Mouse (Mus musculus) hindbrain, embryonic 15.5 days (tissue): ENCODE results near the gene Ilf3. TPM values are rescaled to one million over a fixed set of nuclear protein-coding genes. Genes with fewer than 3 reads are reported as not detected.
"Not testable (repeated sequence)": the region's sequence is repeated elsewhere in the genome, so short reads cannot be mapped to it uniquely, and the experiment has no call there.

Source experiments
- ATAC-seq: fragments of 200-750 bp; cut with Nextera tagmentation; 2 replicates; pipeline ENCODE4 v1.8.0; 2017; ENCODE audit warnings: low read depth, moderate number of reproducible peaks, moderate TSS enrichment; ENCODE audit not compliant: low FRiP score
- H3K27ac ChIP-seq: fragments of 300-500 bp; sonication (generic); replicated peaks from 2 replicates; pipeline ENCODE4 v1.5.1; 2015; ENCODE audit warnings: mild to moderate bottlenecking, inconsistent platforms
- H3K27me3 ChIP-seq: fragments of 300-500 bp; sonication (generic); 2 replicates; pipeline ENCODE4 v1.6.1; 2015; ENCODE audit warnings: control low read depth, inconsistent platforms
- H3K36me3 ChIP-seq: fragments of 300-500 bp; sonication (generic); 2 replicates; pipeline ENCODE4 v1.6.1; 2015; ENCODE audit warnings: control low read depth, inconsistent platforms
- H3K4me1 ChIP-seq: fragments of 300-500 bp; sonication (generic); replicated peaks from 2 replicates; pipeline ENCODE4 v1.6.1; 2015; ENCODE audit warnings: control low read depth, inconsistent platforms
- H3K4me2 ChIP-seq: fragments of 300-500 bp; sonication (generic); 2 replicates; pipeline ENCODE4 v1.6.1; 2015; ENCODE audit warnings: moderate library complexity, mild to moderate bottlenecking, inconsistent platforms
- H3K4me3 ChIP-seq: fragments of 300-500 bp; sonication (generic); 2 replicates; pipeline ENCODE4 v1.5.1; 2015; ENCODE audit warnings: mild to moderate bottlenecking, inconsistent platforms
- H3K9ac ChIP-seq: fragments of 300-500 bp; sonication (generic); 2 replicates; pipeline ENCODE4 v1.6.1; 2015; ENCODE audit warnings: inconsistent platforms
- H3K9me3 ChIP-seq: fragments of 300-500 bp; sonication (generic); 2 replicates; pipeline ENCODE4 v1.6.1; 2016; ENCODE audit warnings: control low read depth, inconsistent platforms
- WGBS: fragments of 180-500 bp; shearing (Covaris S2); methylation state at CpG from one replicate; pipeline ENCODE4 v1.1.7; 2015; 5-methylcytosine and 5-hydroxymethylcytosine counted together
- polyA plus RNA-seq: library from polyadenylated mRNA; unstranded; fragments of >200 nt; fragmentation: Nextera tagmentation; extraction: Ambion mirVana; gene quantifications from 2 replicates; pipeline ENCODE4 v1.2.1, GENCODE M21; 2015

The Ilf3 gene
- 209 and 215 TPM in 2 replicates for polyA plus RNA-seq

DNA sequence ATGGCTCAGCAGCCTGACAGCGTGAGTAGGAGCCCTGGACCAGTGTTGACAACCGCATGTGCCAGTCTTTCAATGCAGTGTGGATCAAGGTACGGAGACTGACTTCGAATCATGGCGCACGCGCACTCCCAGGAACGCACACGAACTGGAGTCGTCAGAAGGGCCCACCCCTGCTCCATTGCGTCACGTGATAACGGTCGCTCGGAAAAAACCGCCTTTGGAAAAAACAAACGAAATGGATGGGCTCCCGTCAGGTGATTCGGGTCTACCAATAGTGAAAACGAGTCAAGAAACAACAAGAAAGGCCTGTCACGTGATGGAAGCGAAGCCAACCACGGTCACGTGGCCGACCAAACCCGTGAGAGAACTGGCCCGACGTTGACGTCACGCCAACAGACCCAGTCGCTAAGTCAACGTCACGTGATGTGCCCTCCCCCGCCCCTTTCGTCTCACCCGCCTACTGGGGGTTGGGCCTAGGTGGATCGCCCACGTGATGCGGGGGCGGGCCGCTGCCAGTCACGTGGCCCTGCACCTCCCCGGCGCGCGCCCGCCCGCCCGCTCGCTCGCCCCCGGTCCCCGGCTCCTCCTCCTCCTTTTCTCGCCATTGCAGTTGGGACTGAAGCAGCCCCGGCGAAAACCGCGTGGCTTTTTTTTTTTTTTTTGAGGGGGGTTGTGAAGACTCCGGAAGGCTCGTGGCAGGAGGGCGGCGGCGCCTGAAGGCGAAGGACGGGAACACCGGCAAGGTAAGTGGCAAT, at the start of gene Ilf3:
Ilf3 (plus strand) TSS at position 515 of the 755 bp plus-strand sequence.
- H3K9ac ChIP-seq: peak within 1 kb of the TSS; percentile 66
- H3K9me3 ChIP-seq: no peaks in the 10 kb centered on the region
- H3K36me3 ChIP-seq: no peaks in the 10 kb centered on the region
- WGBS: under 1% methylated on average over 61 of the region's 66 CpGs
- peak within 1 kb of the TSS; percentile 94 for H3K4me2 ChIP-seq
- ATAC-seq: peak; percentile 93
- H3K27ac ChIP-seq: peak within 1 kb of the TSS; percentile 91
- H3K4me3 ChIP-seq: peak within 1 kb of the TSS; percentile 55
- peaks cover 41% of the 10 kb centered on the region for H3K4me1 ChIP-seq
- H3K27me3 ChIP-seq: peaks cover 4% of the 10 kb centered on the region; the same call in 1 of the 2 replicates

DNA sequence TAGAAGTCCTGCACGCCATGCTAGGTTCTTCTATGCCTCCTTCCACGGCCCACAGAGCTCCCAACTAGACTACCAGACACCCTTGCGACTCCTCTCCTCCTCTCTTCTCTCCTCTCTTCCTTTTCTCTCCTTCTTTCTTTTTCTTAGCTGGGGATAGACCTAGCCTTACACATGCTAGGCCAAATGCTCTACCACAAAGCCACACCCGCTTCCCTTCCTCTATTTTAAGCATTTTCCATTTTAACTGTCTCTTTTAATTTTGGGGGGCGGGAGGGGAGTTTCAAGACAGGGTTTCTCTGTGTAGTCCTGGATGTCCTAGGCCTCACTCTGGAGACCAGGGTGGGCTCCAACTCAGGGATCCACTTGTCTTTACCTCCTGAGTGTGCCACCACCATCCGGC, 48.9 kb upstream of the Ilf3 start:
- H3K9ac ChIP-seq: no peak overlapping the region
- no peaks in the 10 kb centered on the region for H3K36me3 ChIP-seq
- no peaks in the 10 kb centered on the region for H3K27me3 ChIP-seq
- no peak overlapping the region for H3K4me3 ChIP-seq
- no peak overlapping the region for H3K27ac ChIP-seq
- ATAC-seq: no peak
- no peak overlapping the region for H3K4me2 ChIP-seq
- no peaks in the 10 kb centered on the region for H3K9me3 ChIP-seq
- H3K4me1 ChIP-seq: peaks cover 23% of the 10 kb centered on the region
- 92% methylated on average over 6 of the region's 6 CpGs for WGBS

DNA sequence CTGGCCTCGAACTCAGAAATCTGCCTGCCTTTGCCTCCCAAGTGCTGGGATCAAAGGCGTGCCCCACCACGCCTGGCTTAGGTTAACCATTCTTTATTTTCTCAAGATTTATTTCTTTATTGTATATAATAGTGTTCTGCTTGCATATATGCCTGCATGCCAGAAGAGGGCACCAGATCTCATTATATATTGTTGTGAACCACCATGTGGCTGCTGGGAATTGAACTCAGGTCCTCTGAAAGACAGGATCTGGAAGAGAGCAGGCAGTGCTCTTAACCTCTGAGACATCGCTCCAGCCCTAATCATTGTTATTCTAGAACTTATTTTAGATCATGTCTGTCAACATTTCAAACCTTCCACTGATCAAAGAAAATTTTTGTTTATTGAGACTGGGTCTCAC, 48.2 kb upstream of the Ilf3 start:
- Histone ChIP-seq H3K27me3 (no peaks in the 10 kb centered on the region), H3K9ac (no peak overlapping the region), H3K4me1 (peaks cover 23% of the 10 kb centered on the region), H3K4me3 (no peak overlapping the region), H3K9me3 (no peaks in the 10 kb centered on the region), H3K36me3 (no peaks in the 10 kb centered on the region), H3K27ac (no peak overlapping the region), H3K4me2 (no peak overlapping the region)
- no peak for ATAC-seq
- 91% methylated on average over 4 of the region's 4 CpGs for WGBS

DNA sequence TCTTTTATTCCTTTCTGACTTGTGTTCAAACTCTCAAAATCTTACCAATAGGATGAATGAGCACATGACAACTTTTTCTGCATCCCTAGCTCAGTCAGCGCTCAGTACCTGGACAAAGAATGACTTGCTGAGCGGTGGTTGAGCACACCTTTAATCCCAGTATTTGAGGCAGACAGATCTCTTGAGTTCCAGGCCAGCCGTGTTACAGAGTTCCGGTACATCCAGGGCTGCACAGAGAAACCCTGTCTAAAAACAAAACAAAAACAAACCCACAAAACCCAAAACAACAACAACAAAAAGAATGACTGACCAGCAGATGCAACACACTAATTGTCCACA, 47.4 kb upstream of the Ilf3 start:
- Histone ChIP-seq H3K27me3 (no peaks in the 10 kb centered on the region), H3K4me1 (peaks cover 23% of the 10 kb centered on the region), H3K4me3 (peak overlapping the region; percentile 71), H3K9me3 (no peaks in the 10 kb centered on the region), H3K27ac (0 out of 2 replicates have a peak overlapping the region, but pooled peaks have one; percentile 64), H3K36me3 (no peaks in the 10 kb centered on the region), H3K9ac (no peak overlapping the region), H3K4me2 (peak overlapping the region; percentile 97)
- ATAC-seq: peak; percentile 63; the same call in 1 of the 2 replicates
- 34% methylated on average over 4 of the region's 4 CpGs for WGBS

DNA sequence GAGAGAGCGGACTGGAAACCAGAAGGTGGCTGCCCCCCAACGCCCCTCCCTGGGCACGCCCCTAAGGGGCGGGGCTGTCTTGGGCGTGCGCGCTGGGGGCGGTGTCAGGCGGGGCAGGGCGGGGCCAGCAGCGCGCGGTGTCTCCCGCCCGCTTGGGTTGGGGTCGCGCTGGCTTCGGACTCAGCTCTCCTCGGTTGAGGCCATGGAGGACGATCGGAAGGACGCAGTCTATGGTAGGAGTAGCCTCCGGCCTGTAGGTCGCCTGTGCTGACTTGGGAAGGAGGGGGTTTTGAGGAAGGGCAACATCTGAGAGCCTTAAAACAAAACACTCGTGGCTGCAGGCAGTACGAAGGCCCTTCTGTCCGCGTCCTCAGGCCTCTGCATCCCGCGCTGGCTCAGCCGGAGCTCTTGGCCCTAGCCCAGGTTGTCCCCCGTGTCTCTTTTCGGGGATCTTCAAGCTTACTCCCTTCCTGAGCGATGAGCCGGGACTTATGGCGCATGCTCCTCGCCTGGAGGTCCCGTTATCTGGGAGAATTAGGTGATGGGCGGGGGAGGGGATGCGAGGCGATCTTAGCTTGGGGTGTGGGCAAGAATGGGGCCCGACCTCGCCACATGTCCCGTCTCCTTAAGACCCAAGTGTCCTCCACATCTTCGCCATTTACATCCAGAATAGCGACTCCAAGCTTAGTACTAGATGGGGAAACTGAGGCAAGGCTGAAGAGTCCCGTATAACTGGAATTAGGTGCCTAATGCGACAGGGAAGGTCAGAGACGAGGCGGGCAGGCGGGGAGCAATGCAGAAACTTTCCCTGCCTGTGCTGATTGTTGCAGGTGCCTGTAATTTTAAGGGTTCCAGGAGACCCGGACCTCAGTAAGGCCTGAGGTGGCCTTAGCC, 46.8 kb upstream of the Ilf3 start, which contains the start of gene Slc44a2:
Slc44a2 (plus strand) TSS at position 80 of the 894 bp plus-strand sequence.
- ATAC-seq: peak; percentile 92
- Histone ChIP-seq H3K4me1 (peaks cover 23% of the 10 kb centered on the region), H3K4me2 (peak within 1 kb of the TSS; percentile 97), H3K27me3 (no peaks in the 10 kb centered on the region), H3K27ac (peak within 1 kb of the TSS; percentile 64), H3K4me3 (peak within 1 kb of the TSS; percentile 71), H3K9me3 (no peaks in the 10 kb centered on the region), H3K9ac (peak within 1 kb of the TSS; percentile 69), H3K36me3 (no peaks in the 10 kb centered on the region)
- whole genome bisulfite sequencing: under 1% methylated on average over 52 of the region's 52 CpGs

DNA sequence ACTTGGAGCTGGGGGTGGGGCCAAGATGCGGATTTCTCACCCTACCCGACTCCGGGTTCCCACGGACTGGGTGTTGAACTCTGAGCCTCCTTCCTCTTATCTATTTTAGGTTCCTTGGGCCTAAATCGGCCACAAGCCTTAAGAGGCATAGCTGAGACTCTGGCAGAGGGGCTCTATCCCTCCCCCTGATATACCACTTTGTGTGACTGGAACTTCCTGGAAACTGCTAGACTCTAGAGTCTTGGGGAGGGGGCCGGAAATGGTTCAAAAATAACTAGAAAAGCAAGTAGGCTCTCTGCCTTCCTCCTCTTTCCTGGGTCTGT, 46.2 kb upstream of the Ilf3 start:
- Histone ChIP-seq H3K4me1 (peaks cover 23% of the 10 kb centered on the region), H3K36me3 (no peaks in the 10 kb centered on the region), H3K4me3 (peak overlapping the region; percentile 71), H3K4me2 (peak overlapping the region; percentile 97), H3K27ac (peak overlapping the region; percentile 64; the same call in 1 of the 2 replicates), H3K9ac (peak overlapping the region; percentile 69), H3K9me3 (no peaks in the 10 kb centered on the region), H3K27me3 (no peaks in the 10 kb centered on the region)
- peak; percentile 6; the same call in 1 of the 2 replicates for ATAC-seq
- 17% methylated on average over 6 of the region's 6 CpGs for WGBS

DNA sequence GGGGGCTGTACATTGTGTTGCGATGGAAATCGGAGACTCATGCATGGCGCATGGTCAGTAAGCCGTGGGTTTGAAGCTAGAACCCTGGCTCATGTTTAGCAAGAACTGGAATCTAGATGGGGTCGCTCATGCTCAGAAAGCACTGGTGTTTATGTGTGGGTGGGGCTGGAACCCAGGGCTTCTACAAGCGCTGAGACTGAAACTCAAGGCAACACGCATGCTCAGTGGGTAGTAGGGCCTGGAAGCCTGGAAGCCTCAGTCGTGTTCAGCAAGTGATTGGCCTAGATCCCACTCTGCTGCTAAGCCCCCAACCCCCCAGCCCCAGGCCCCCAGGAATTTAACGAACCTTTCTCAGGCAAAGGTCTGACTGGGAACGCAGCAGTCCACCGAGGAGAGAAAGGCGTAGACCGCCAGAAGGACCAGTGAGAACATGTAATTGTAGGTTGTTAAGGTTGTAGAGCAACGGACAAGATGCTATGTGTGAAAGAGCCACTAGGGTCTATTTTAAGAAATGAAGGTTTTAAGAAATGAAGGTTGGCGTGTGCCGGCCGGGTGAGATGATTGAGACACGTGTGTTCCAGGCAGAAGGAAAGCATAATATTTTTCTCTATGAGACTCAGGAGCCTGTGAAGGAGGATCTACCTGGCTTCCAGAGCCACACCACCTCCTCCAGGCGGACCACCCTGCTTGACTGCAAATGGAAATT, 45.3 kb upstream of the Ilf3 start:
- 77% methylated on average over 19 of the region's 19 CpGs for WGBS
- Histone ChIP-seq H3K4me2 (peak overlapping the region; percentile 97), H3K9me3 (no peaks in the 10 kb centered on the region), H3K27ac (no peak overlapping the region), H3K4me3 (no peak overlapping the region), H3K4me1 (peaks cover 23% of the 10 kb centered on the region), H3K9ac (no peak overlapping the region), H3K27me3 (no peaks in the 10 kb centered on the region), H3K36me3 (no peaks in the 10 kb centered on the region)
- ATAC-seq: no peak

DNA sequence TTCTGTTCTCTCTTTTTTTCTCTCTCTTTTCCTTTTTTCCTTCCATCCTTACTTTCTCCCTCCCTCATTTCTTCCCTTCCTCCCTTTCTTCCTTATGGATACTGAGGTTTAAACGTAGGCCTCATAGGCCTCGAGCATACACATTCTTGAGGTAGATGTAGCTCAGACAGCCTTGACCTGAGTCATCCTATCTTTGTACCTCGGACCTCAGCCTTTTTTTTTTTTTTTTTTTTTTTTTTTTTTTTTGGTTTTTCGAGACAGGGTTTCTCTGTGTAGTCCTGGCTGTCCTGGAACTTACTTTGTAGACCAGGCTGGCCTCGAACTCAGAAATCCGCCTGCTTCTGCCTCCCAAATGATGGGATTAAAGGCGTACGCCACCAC, 44.8 kb upstream of the Ilf3 start:
- H3K9me3 ChIP-seq, ATAC-seq, H3K9ac ChIP-seq, H3K36me3 ChIP-seq, H3K27ac ChIP-seq, H3K4me3 ChIP-seq, H3K4me2 ChIP-seq, H3K27me3 ChIP-seq: not testable (repeated sequence)
- peaks cover 23% of the 10 kb centered on the region for H3K4me1 ChIP-seq
- WGBS: 91% methylated on average over 8 of the region's 8 CpGs

DNA sequence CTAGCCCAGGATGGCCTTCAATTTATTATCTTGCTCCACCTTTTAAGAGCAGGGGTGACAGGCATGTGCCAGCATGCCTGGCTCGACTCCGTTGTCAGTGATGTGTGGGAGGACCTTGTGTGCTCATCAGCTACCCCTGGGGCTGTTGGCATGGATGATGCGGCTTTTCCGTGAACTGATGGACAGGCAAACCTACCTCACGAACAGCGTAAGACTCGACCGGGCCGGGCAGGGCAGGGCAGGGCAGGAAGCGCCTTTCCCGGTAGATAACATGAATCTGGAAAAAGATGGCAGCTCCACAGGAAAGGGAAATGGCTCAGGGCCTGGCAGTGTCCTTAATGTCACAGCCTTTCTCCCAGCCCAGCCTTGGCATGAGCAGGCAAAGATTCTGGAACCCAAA, 43.4 kb upstream of the Ilf3 start:
- 91% methylated on average over 11 of the region's 11 CpGs for WGBS
- H3K4me1 ChIP-seq: peaks cover 23% of the 10 kb centered on the region
- no peaks in the 10 kb centered on the region for H3K27me3 ChIP-seq
- H3K27ac ChIP-seq: no peak overlapping the region
- H3K4me2 ChIP-seq: no peak overlapping the region
- no peak overlapping the region for H3K4me3 ChIP-seq
- H3K9me3 ChIP-seq: no peaks in the 10 kb centered on the region
- no peak overlapping the region for H3K9ac ChIP-seq
- no peak for ATAC-seq
- H3K36me3 ChIP-seq: no peaks in the 10 kb centered on the region

DNA sequence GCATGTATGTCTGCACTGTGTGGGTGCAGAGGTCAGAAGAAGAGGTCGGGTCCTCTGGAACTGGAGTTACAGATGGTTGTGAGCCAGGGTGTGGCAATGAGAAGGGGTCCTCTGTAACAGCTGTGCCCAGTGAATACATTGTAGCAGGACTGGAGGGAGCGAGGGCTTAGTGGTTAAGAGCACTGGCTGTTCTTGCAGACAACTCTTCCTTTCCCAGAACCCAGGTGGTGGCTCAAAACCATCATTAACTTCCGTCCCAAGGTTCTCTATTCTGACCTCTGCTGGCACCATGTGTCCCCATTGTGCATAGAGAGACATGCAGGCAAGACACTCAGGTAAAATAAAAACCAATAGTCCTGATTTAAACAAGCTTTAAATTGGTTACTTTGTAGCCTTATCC, 40.1 kb upstream of the Ilf3 start:
- no peak for ATAC-seq
- no peaks in the 10 kb centered on the region for H3K27me3 ChIP-seq
- no peak overlapping the region for H3K27ac ChIP-seq
- H3K9ac ChIP-seq: no peak overlapping the region
- no peaks in the 10 kb centered on the region for H3K9me3 ChIP-seq
- no peak overlapping the region for H3K4me3 ChIP-seq
- WGBS: 69% methylated on average over 3 of the region's 3 CpGs
- peaks cover 9% of the 10 kb centered on the region for H3K4me1 ChIP-seq
- no peaks in the 10 kb centered on the region for H3K36me3 ChIP-seq
- H3K4me2 ChIP-seq: no peak overlapping the region

DNA sequence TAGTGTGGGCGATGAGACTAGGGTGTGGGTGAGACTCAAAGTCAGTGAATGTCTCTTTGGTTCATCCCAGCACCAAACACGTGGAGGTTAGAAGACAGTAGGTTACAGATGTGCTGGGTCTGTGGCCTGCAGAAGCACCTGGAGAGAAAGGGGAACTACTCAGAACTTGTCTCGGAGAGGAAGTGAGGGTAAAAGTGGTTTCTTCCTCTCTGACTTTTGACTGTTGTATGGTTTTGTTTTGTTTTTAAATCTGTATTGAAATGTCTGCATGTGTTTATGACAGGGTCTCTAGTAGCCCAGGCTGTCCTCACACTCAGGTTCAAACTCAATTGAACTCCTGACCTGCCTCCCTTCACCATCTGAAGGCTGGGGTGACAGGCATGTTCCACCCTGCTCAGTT, 39.6 kb upstream of the Ilf3 start:
- Histone ChIP-seq H3K9me3 (no peaks in the 10 kb centered on the region), H3K4me1 (peaks cover 11% of the 10 kb centered on the region), H3K27ac (no peak overlapping the region), H3K4me2 (no peak overlapping the region), H3K9ac (no peak overlapping the region), H3K4me3 (no peak overlapping the region), H3K27me3 (no peaks in the 10 kb centered on the region), H3K36me3 (no peaks in the 10 kb centered on the region)
- 81% methylated on average over 3 of the region's 3 CpGs for WGBS
- ATAC-seq: no peak

DNA sequence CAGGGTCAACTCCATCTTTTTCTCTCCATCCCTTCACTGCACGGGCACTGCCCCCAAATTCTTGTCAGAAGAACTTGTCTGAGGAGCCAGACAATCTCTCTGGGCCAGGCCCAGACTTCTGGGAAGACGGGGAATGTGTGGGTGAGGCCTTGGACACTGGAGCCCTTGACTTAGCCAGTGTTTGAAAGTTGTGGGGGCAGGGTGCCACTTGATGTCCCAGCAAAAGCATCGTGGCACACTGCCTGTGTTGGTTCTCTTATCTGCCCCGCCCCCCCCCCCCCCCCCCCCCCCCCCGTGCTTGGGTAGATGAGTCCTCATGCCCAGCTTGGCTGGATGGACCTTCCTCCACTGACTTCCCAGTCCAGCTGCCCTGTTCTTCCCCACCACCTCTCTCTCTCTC, 38.6 kb upstream of the Ilf3 start:
- no peak overlapping the region for H3K27ac ChIP-seq
- ATAC-seq: no peak
- no peak overlapping the region for H3K9ac ChIP-seq
- no peak overlapping the region for H3K4me2 ChIP-seq
- peaks cover 8% of the 10 kb centered on the region for H3K4me1 ChIP-seq
- no peaks in the 10 kb centered on the region for H3K36me3 ChIP-seq
- H3K9me3 ChIP-seq: no peaks in the 10 kb centered on the region
- 69% methylated on average over 3 of the region's 5 CpGs for WGBS
- H3K4me3 ChIP-seq: no peak overlapping the region
- no peaks in the 10 kb centered on the region for H3K27me3 ChIP-seq
